Mouse (Mus musculus): Measurements from ENCODE around the gene Adamts17.
A peak's percentile ranks its signal among the peaks of the same experiment; 100 is the strongest.

- TF ChIP-seq CTCF (IDR thresholded peaks at IDR 0.05; ENCODE audit: low read depth), result no peak
- peak; percentile 78 for TF ChIP-seq EP300 (IDR thresholded peaks at IDR 0.05; ENCODE audit: low read depth)
Observed at GRCm38 (mm10) chr7:66929263-66929662, 89.7 kb downstream of the Adamts17 start.
